Mouse (Mus musculus) lung, embryonic 14.5 days (tissue): ENCODE results near the gene Capn15. TPM values are rescaled to one million over a fixed set of nuclear protein-coding genes. Genes with fewer than 3 reads are reported as not detected.

Experiments used
- ATAC-seq: fragments of 200-750 bp; cut with Nextera tagmentation; 2 replicates; pipeline ENCODE4 v1.8.0; 2017; ENCODE audit warnings: mild to moderate bottlenecking, moderate TSS enrichment, moderate library complexity; ENCODE audit not compliant: insufficient read depth
- DNase-seq: peaks from one replicate; pipeline ENCODE4 v3.0.0-alpha.2; 2015
- H3K27ac ChIP-seq: fragments of 300-500 bp; sonication (generic); 2 replicates; pipeline ENCODE4 v1.5.1; 2014; ENCODE audit warnings: low read depth, mild to moderate bottlenecking, moderate library complexity
- H3K27me3 ChIP-seq: fragments of 300-500 bp; sonication (generic); 2 replicates; pipeline ENCODE4 v1.6.1; 2014; ENCODE audit warnings: low read length, control low read depth; ENCODE audit not compliant: insufficient read depth
- H3K36me3 ChIP-seq: fragments of 300-500 bp; sonication (generic); 2 replicates; pipeline ENCODE4 v1.6.1; 2014; ENCODE audit warnings: control low read depth; ENCODE audit not compliant: insufficient read depth
- H3K4me1 ChIP-seq: fragments of 300-500 bp; sonication (generic); 2 replicates; pipeline ENCODE4 v1.6.1; 2014; ENCODE audit warnings: antibody characterized with exemption, control low read depth; ENCODE audit not compliant: insufficient read depth
- H3K4me2 ChIP-seq: fragments of 300-500 bp; sonication (generic); 2 replicates; pipeline ENCODE4 v1.6.1; 2014; ENCODE audit warnings: mild to moderate bottlenecking
- H3K4me3 ChIP-seq: fragments of 300-500 bp; sonication (generic); 2 replicates; pipeline ENCODE4 v1.5.1; 2014; ENCODE audit warnings: low read depth, low read length
- H3K9ac ChIP-seq: fragments of 300-500 bp; sonication (generic); 2 replicates; pipeline ENCODE4 v1.6.1; 2014
- H3K9me3 ChIP-seq: fragments of 300-500 bp; sonication (generic); 2 replicates; pipeline ENCODE4 v1.6.1; 2016; ENCODE audit warnings: low read depth, low read length, control low read depth
- CTCF ChIP-seq: IDR thresholded peaks from 2 replicates; pipeline ENCODE4 v1.5.1; 2016; ENCODE audit warnings: antibody characterized with exemption, low read depth
- WGBS: fragments of 180-500 bp; shearing (Covaris S2); extraction: QIAGEN DNeasy Blood & Tissue Kit; methylation state at CpG from one replicate; pipeline ENCODE4 v1.1.7; 2014; 5-methylcytosine and 5-hydroxymethylcytosine counted together
- polyA plus RNA-seq: library from polyadenylated mRNA; unstranded; fragments of >200 nt; fragmentation: Nextera tagmentation; extraction: Ambion mirVana; gene quantifications from 2 replicates; pipeline ENCODE4 v1.2.1, GENCODE M21; 2014

Gene Capn15
- polyA plus RNA-seq, 1 experiment from 2014 or later: 30.5 TPM

DNA sequence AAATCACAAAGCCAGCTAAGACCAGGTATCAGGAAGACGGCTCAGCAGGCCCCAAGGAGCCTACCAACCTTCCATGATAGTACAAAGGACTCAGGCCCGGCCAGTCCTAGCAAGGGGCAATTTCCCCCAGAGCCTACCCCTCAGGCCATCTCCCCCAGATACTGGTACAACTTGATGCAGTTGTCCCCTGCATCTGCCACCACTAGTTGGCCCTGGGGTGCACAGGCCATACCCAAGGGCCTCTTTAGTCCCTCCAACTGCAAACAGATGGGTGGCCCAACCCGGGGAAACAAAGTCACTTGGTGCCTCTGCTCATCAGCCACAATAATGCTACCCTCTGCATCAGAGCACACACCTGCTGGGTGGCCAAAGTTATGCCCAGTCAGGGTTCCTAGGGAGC is 42.4 kb downstream of the Capn15 start:
- no peak for TF ChIP-seq CTCF
- H3K4me3 ChIP-seq: no peak overlapping the region
- no peak overlapping the region for H3K4me2 ChIP-seq
- no peaks in the 10 kb centered on the region for H3K9me3 ChIP-seq
- DNase-seq (no peak), ATAC-seq (no peak)
- H3K27me3 ChIP-seq: no peaks in the 10 kb centered on the region
- no peaks in the 10 kb centered on the region; the same call in 1 of the 2 replicates for H3K4me1 ChIP-seq
- WGBS: 79% methylated on average over 3 of the region's 3 CpGs
- no peak overlapping the region for H3K9ac ChIP-seq
- peak overlapping the region; percentile 40; the same call in 1 of the 2 replicates for H3K27ac ChIP-seq
- H3K36me3 ChIP-seq: peaks cover 7% of the 10 kb centered on the region

DNA sequence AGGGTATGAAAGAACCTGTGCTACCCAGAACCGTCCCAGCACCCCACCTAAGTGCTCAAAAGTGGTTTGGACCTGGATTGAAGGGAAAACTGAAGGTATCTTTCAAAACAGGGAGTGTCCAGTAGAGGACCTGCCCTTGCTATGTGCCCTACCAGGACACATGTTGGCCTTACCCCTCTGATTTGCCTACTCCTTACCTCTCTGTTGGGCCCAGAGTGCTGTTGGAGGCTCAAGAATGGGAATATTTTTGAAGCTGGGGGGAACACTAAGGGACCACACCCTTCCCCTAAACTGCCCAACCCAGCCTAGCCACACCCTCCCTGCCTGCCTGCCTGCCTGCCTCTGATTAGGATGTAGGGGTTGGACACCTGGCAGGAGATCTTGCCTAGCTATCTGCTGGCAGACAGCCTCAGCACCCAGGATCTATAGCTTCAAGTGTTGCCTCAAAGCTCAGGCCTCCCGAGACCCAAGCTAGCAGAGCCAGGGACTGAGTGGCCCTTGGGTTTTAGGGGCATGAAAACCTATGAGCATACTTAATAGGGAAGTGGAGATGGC is 42.9 kb downstream of the Capn15 start:
- Histone ChIP-seq H3K4me3 (peak overlapping the region; percentile 94; the same call in 1 of the 2 replicates), H3K9ac (peak overlapping the region; percentile 98; the same call in 1 of the 2 replicates), H3K27ac (peak overlapping the region; percentile 40; the same call in 1 of the 2 replicates), H3K4me1 (no peaks in the 10 kb centered on the region; the same call in 1 of the 2 replicates), H3K9me3 (no peaks in the 10 kb centered on the region), H3K27me3 (no peaks in the 10 kb centered on the region), H3K4me2 (peak overlapping the region; percentile 73), H3K36me3 (peaks cover 7% of the 10 kb centered on the region)
- DNase-seq: no peak
- WGBS: 76% methylated on average over 2 of the region's 2 CpGs
- no peak for TF ChIP-seq CTCF
- peak; percentile 25; the same call in 1 of the 2 replicates for ATAC-seq

DNA sequence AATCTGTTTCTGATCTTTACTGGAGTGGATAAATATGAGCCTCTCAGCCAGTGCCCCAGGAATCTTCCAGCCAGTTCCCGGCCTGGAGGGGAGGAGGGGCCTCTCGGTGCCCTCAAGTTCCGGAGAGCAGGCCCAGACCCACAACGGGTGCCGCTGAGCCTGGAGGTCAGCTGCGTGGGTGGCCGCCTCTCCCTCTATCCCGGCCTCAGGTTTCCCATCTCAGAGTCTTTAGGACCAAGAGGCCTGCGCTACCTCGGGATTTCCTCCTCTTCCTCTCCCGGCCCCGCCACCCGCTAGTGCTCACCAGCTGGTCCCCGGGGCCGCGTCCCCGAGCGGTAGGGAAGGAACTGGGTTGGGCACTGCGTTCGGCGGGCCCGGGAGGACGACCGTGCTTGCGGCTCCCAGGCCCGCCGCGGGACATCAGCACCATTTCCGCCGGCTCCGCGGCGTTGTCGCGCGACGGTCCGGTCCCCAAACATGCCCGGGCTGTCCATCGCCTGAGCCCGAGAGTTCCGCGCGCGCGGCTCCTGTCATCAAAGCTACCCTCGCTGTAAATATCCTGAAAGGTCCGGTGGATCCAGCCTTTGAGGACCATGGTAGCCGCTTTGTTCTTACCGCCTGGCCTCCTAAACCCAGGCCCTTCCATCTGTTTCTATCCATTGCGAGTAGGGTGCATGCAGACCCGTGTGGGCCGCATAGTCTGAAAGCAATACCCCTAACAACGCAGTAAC is 43.9 kb downstream of the Capn15 start:
- Histone ChIP-seq H3K27ac (peak overlapping the region; percentile 95), H3K4me3 (peak overlapping the region; percentile 94), H3K9me3 (no peaks in the 10 kb centered on the region), H3K36me3 (peaks cover 17% of the 10 kb centered on the region), H3K9ac (peak overlapping the region; percentile 98), H3K27me3 (no peaks in the 10 kb centered on the region), H3K4me2 (peak overlapping the region; percentile 73), H3K4me1 (no peaks in the 10 kb centered on the region; the same call in 1 of the 2 replicates)
- DNase-seq: peak; percentile 88
- ATAC-seq: peak; percentile 81
- no peak for TF ChIP-seq CTCF
- 3% methylated on average over 54 of the region's 54 CpGs for WGBS

DNA sequence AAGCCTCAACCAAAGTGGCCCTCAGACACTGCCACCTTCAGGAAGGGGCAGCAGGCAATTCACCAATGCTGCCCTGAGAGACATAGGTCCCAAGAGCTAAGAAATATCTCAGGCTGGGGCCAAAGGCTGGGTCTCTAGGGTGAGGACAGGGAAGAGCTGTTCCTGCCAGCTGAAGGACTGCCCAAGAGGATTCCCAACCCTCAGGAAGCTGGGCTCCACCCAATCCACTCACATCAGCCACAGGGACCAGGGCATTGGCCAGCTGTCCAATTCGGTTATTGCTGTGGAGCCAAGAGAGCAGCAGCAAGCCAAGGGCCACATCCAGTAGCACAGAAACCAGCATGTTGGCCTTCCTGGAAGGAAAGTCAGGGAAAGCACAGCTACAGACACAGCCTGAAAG is 51.1 kb downstream of the Capn15 start:
- H3K27ac ChIP-seq: no peak overlapping the region
- H3K27me3 ChIP-seq: no peaks in the 10 kb centered on the region
- peaks cover 83% of the 10 kb centered on the region for H3K36me3 ChIP-seq
- H3K9ac ChIP-seq: no peak overlapping the region
- no peak for DNase-seq
- H3K4me3 ChIP-seq: no peak overlapping the region
- 90% methylated on average over 1 of the region's 1 CpGs for WGBS
- H3K4me2 ChIP-seq: no peak overlapping the region
- ATAC-seq: no peak
- no peaks in the 10 kb centered on the region for H3K4me1 ChIP-seq
- no peak for TF ChIP-seq CTCF
- no peaks in the 10 kb centered on the region for H3K9me3 ChIP-seq

DNA sequence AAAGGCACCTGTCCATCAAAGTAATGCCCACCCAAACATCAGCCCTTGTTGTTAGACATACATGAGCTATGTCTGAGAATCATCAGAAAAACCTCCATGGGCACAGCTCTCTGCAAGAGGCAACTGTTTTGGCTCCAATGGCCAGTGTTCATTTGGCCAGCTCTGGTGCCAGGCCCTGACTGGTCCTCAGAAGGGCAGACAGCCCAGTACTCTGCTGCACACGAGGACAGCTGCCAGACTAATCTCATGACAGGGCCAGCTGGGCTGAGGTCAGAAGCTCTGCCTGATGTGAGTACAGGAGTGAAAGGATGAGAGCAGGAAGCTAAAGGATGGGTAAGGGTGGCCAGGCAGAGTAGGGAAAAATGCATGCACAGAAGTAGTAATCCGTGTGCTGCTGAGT is 60.2 kb downstream of the Capn15 start:
- H3K36me3 ChIP-seq: peaks cover 40% of the 10 kb centered on the region
- H3K4me2 ChIP-seq: no peak overlapping the region
- WGBS: 78% methylated on average over 2 of the region's 2 CpGs
- no peaks in the 10 kb centered on the region for H3K9me3 ChIP-seq
- H3K27ac ChIP-seq: no peak overlapping the region
- H3K4me3 ChIP-seq: no peak overlapping the region
- ATAC-seq (no peak), DNase-seq (no peak)
- H3K4me1 ChIP-seq: no peaks in the 10 kb centered on the region
- TF ChIP-seq CTCF: no peak
- H3K9ac ChIP-seq: no peak overlapping the region
- H3K27me3 ChIP-seq: no peaks in the 10 kb centered on the region

DNA sequence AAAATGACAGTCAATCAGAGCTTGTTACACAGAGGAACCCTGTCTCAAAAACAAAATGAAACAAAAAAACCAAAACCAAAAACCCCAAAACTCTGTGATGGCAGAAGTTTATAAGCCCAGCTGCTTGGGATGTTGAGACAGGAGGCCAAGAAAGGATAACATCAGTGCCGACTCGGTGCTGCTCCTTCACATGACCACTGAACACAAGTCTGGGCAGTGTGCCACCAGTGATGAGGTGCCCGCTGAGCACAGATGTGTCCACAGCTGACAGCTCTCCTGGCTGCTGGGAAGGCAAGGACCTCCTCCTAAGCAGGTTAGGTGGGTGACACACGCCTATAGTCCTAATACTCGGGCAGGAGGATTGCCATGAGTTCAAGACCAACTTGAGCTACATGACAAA is 63.5 kb downstream of the Capn15 start:
- Histone ChIP-seq H3K4me3 (no peak overlapping the region), H3K9ac (no peak overlapping the region), H3K27ac (no peak overlapping the region), H3K4me2 (no peak overlapping the region), H3K36me3 (peaks cover 14% of the 10 kb centered on the region), H3K27me3 (no peaks in the 10 kb centered on the region), H3K4me1 (peaks cover 10% of the 10 kb centered on the region; the same call in 1 of the 2 replicates), H3K9me3 (no peaks in the 10 kb centered on the region)
- no peak for TF ChIP-seq CTCF
- ATAC-seq: no peak
- DNase-seq: peak; percentile 21
- WGBS: 62% methylated on average over 5 of the region's 5 CpGs
